Comparison of ENCODE assay signal across 12 mouse cellular contexts in the genomic region with DNA sequence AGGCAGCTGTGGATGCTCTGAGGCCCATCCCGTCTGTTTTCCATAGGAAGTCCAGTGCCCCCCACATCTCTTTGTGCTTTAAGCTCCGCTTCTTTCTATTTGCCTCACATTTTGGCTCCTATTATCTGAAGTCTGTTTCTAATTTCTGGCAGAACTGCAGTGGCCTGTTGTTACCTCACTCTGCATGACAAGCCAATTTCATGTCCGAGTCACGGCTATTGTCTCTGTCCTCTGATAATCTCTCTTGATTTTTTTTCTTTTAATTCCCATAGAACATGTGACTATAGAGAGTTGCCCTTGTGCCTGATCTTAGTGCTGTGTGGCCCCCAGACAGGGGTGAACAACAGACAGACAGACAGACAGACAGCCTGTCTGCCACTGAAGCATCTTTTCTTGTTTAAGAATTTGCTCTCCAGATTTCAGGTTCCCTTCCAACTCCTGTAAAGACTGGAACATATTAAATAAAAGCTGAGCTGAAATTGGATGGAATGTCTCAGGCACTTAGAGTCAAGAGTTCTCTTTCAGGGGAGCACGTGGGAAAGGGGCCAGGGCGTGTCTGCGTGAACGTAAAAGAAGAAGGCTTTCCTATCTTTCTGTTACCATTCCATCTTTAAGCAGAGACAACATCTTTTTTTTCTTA. TPM values are rescaled to one million over a fixed set of nuclear protein-coding genes. Genes with fewer than 3 reads are reported as not detected.
DNase-seq lines count a peak whose midpoint lies in the region; ATAC-seq and TF ChIP-seq lines count a peak whose summit lies in the region.
"Had no signal": no experiment of that assay in that cellular context is flagged by ENCODE, and none has a peak within 500 bp of the region (broad histone marks: within the 10 kb centered on the region; RNA-seq: fewer than 3 reads in every experiment).

No protein-coding gene starts in this region.

- WGBS in lung, embryonic 15.5 days: 42% methylated on average over 8 of the region's 8 CpGs
- WGBS in forebrain, embryonic 13.5 days: 9% methylated on average over 8 of the region's 8 CpGs
- 52% methylated on average over 8 of the region's 8 CpGs for WGBS in lung, postnatal 0 days
- WGBS in neural tube, embryonic 15.5 days: 15% methylated on average over 8 of the region's 8 CpGs
- 63% methylated on average over 8 of the region's 8 CpGs for WGBS in kidney, embryonic 14.5 days

- no peaks in the 10 kb centered on the region for H3K9me3 ChIP-seq in lung, embryonic 15.5 days
- H3K9me3 ChIP-seq in forebrain, embryonic 13.5 days (replicated peaks): no peaks in the 10 kb centered on the region
- H3K9me3 ChIP-seq in lung, postnatal 0 days (ENCODE audit: low read length): no peaks in the 10 kb centered on the region
- no peaks in the 10 kb centered on the region for H3K9me3 ChIP-seq in neural tube, embryonic 15.5 days (replicated peaks)
- no peaks in the 10 kb centered on the region for H3K9me3 ChIP-seq in kidney, embryonic 14.5 days (ENCODE audit: control insufficient read depth, low read length)

- intact Hi-C loops in gastrocnemius, adult 2 months (cut with DNase I): no loop called here

- peaks cover 40% of the 10 kb centered on the region for H3K4me1 ChIP-seq in lung, embryonic 15.5 days
- H3K4me1 ChIP-seq in forebrain, embryonic 13.5 days: peaks cover 47% of the 10 kb centered on the region
- peaks cover 5% of the 10 kb centered on the region; the same call in 1 of the 2 replicates for H3K4me1 ChIP-seq in lung, postnatal 0 days (ENCODE audit: insufficient read depth, low read depth, low read length)
- H3K4me1 ChIP-seq in neural tube, embryonic 15.5 days: peaks cover 42% of the 10 kb centered on the region
- H3K4me1 ChIP-seq in kidney, embryonic 14.5 days (ENCODE audit: control insufficient read depth, insufficient read depth, low read length): no peaks in the 10 kb centered on the region; the same call in 1 of the 2 replicates

- H3K36me3 ChIP-seq in lung, embryonic 15.5 days: no peaks in the 10 kb centered on the region
- no peaks in the 10 kb centered on the region for H3K36me3 ChIP-seq in forebrain, embryonic 13.5 days (ENCODE audit: poor library complexity, severe bottlenecking)
- H3K36me3 ChIP-seq in lung, postnatal 0 days (ENCODE audit: insufficient read depth, low read length): no peaks in the 10 kb centered on the region
- no peaks in the 10 kb centered on the region for H3K36me3 ChIP-seq in neural tube, embryonic 15.5 days
- H3K36me3 ChIP-seq in kidney, embryonic 14.5 days (ENCODE audit: control insufficient read depth, insufficient read depth, low read length): no peaks in the 10 kb centered on the region

- no peak overlapping the region for H3K4me3 ChIP-seq in lung, embryonic 15.5 days
- no peak overlapping the region for H3K4me3 ChIP-seq in forebrain, embryonic 13.5 days
- no peak overlapping the region for H3K4me3 ChIP-seq in lung, postnatal 0 days (ENCODE audit: low read depth, low read length)
- H3K4me3 ChIP-seq in neural tube, embryonic 15.5 days (replicated peaks): no peak overlapping the region
- H3K4me3 ChIP-seq in gastrocnemius, adult 2 months: no peak overlapping the region
- no peak overlapping the region for H3K4me3 ChIP-seq in kidney, embryonic 14.5 days (ENCODE audit: low read length)

- no peaks in the 10 kb centered on the region for H3K27me3 ChIP-seq in lung, embryonic 15.5 days
- H3K27me3 ChIP-seq in forebrain, embryonic 13.5 days: no peaks in the 10 kb centered on the region
- H3K27me3 ChIP-seq in lung, postnatal 0 days (replicated peaks; ENCODE audit: insufficient read depth, low read length): no peaks in the 10 kb centered on the region
- no peaks in the 10 kb centered on the region for H3K27me3 ChIP-seq in neural tube, embryonic 15.5 days (replicated peaks)
- H3K27me3 ChIP-seq in kidney, embryonic 14.5 days (ENCODE audit: control insufficient read depth, insufficient read depth, low read length): no peaks in the 10 kb centered on the region

- H3K27ac ChIP-seq in lung, embryonic 15.5 days: peak overlapping the region; percentile 71
- H3K27ac ChIP-seq in forebrain, embryonic 13.5 days: peak overlapping the region; percentile 94
- H3K27ac ChIP-seq in lung, postnatal 0 days (ENCODE audit: low read length): no peak overlapping the region
- peak overlapping the region; percentile 85 for H3K27ac ChIP-seq in neural tube, embryonic 15.5 days (replicated peaks)
- no peak overlapping the region for H3K27ac ChIP-seq in gastrocnemius, adult 2 months
- H3K27ac ChIP-seq in kidney, embryonic 14.5 days (ENCODE audit: low read depth, low read length): no peak overlapping the region

- no peak for TF ChIP-seq EP300 in lung, postnatal 0 days (IDR thresholded peaks at IDR 0.05)

- DNase-seq in lung, postnatal 4 days: no peak
- DNase-seq in lung, postnatal 0 days (ENCODE audit: low spot score): peak; percentile 46
- DNase-seq in gastrocnemius, adult 2 months: no peak
- no peak for DNase-seq in adrenal gland, postnatal 36 days
- DNase-seq: adrenal gland, postnatal 10 days; liver, postnatal 0 days had no signal

- TF ChIP-seq CTCF in lung, postnatal 0 days (IDR thresholded peaks at IDR 0.05): no peak
- no peak for TF ChIP-seq CTCF in gastrocnemius, adult 2 months (IDR thresholded peaks at IDR 0.05)

- ATAC-seq in lung, embryonic 15.5 days (ENCODE audit: borderline replicate concordance, extremely low read depth, low FRiP score, low TSS enrichment): no peak
- no peak for ATAC-seq in forebrain, embryonic 13.5 days
- peak; percentile 48 for ATAC-seq in lung, postnatal 0 days
- no peak for ATAC-seq in neural tube, embryonic 15.5 days (ENCODE audit: low FRiP score)
- ATAC-seq in kidney, embryonic 14.5 days (ENCODE audit: low FRiP score, low TSS enrichment): no peak
- ATAC-seq: liver, postnatal 0 days had no signal

- H3K9ac ChIP-seq in lung, embryonic 15.5 days: no peak overlapping the region
- no peak overlapping the region for H3K9ac ChIP-seq in forebrain, embryonic 13.5 days
- no peak overlapping the region for H3K9ac ChIP-seq in lung, postnatal 0 days (replicated peaks; ENCODE audit: low read depth)
- no peak overlapping the region for H3K9ac ChIP-seq in neural tube, embryonic 15.5 days (replicated peaks)
- H3K9ac ChIP-seq in kidney, embryonic 14.5 days (ENCODE audit: low read depth, low read length): no peak overlapping the region
- H3K9ac ChIP-seq: liver, postnatal 0 days had no signal

- peak overlapping the region; percentile 10; the same call in 1 of the 2 replicates for H3K4me2 ChIP-seq in lung, embryonic 15.5 days
- peak overlapping the region; percentile 49 for H3K4me2 ChIP-seq in forebrain, embryonic 13.5 days
- no peak overlapping the region for H3K4me2 ChIP-seq in lung, postnatal 0 days (replicated peaks; ENCODE audit: low read depth, low read length)
- H3K4me2 ChIP-seq in neural tube, embryonic 15.5 days: peak overlapping the region; percentile 45
- no peak overlapping the region for H3K4me2 ChIP-seq in kidney, embryonic 14.5 days (replicated peaks; ENCODE audit: low read depth, low read length)

RNA-seq across cellular contexts. Expression of gene March10, which starts 50.9 kb away (rescaled TPM):
- polyA plus RNA-seq in lung, embryonic 15.5 days (2015; fragmentation: Nextera tagmentation; extraction: Ambion mirVana): 0.13 and 0.15 TPM in 2 replicates
- not detected in 2 replicates for polyA plus RNA-seq in forebrain, embryonic 13.5 days (2015; fragmentation: Nextera tagmentation; extraction: Ambion mirVana)
- 0.24 and 0.27 TPM in 2 replicates for polyA plus RNA-seq in lung, postnatal 0 days (2015; fragmentation: Nextera tagmentation; extraction: Ambion mirVana)
- 0.38 and 0.73 TPM in 2 replicates for polyA plus RNA-seq in neural tube, embryonic 15.5 days (2015; fragmentation: Nextera tagmentation; extraction: Ambion mirVana)
- not detected for total RNA-seq in gastrocnemius, adult 2 months (2021)
- polyA plus RNA-seq in kidney, embryonic 14.5 days (2014; fragmentation: Nextera tagmentation; extraction: Ambion mirVana): not detected in 2 replicates
- total RNA-seq in adrenal gland, postnatal 36 days (2021): not detected
- total RNA-seq: adrenal gland, postnatal 10 days; heart, adult 8-10 months had no signal
- polyA plus RNA-seq: liver, postnatal 0 days; thymus, postnatal 0 days had no signal

Comparison
In these comparisons a context has a peak if more than half of its experiments do, and no peak if none do; other contexts are left out.
1. H3K27ac ChIP-seq: peak in lung, embryonic 15.5 days (single experiment), forebrain, embryonic 13.5 days (single experiment) and neural tube, embryonic 15.5 days (single experiment); none in lung, postnatal 0 days (single experiment), gastrocnemius, adult 2 months (single experiment) and kidney, embryonic 14.5 days (single experiment).
2. H3K4me2 ChIP-seq: peak in lung, embryonic 15.5 days (single experiment), forebrain, embryonic 13.5 days (single experiment) and neural tube, embryonic 15.5 days (single experiment); none in lung, postnatal 0 days (single experiment) and kidney, embryonic 14.5 days (single experiment).